ENCODE assay signal across 25 mouse cellular contexts in genomic region chr13:45859081-45859709, GRCm38 (mm10).
DNase-seq lines count a peak whose midpoint lies in the region; ATAC-seq and TF ChIP-seq lines count a peak whose summit lies in the region.
"Had no signal": no experiment of that assay in that cellular context is flagged by ENCODE, and none has a peak within 500 bp of the region (broad histone marks: within the 10 kb centered on the region; RNA-seq: fewer than 3 reads in every experiment).

No protein-coding gene starts in this region.

- no peaks in the 10 kb centered on the region for H3K9me3 ChIP-seq in midbrain, embryonic 13.5 days
- H3K9me3 ChIP-seq in midbrain, embryonic 10.5 days (replicated peaks) = no peaks in the 10 kb centered on the region
- H3K9me3 ChIP-seq in liver, embryonic 14.5 days (ENCODE audit: control insufficient read depth, low read length) = no peaks in the 10 kb centered on the region
- H3K9me3 ChIP-seq: embryonic facial prominence, embryonic 12.5 days; forebrain, embryonic 12.5 days; heart, embryonic 13.5 days; intestine, embryonic 15.5 days; limb, embryonic 10.5 days had no signal

- intact Hi-C loops in gastrocnemius, postnatal 14 days (cut with DNase I; ENCODE audit: low total_unique reads) = no loop called here

- 0 out of 2 replicates have a peak overlapping the region, but pooled peaks have one; percentile 14 for H3K27ac ChIP-seq in midbrain, embryonic 13.5 days
- H3K27ac ChIP-seq in midbrain, embryonic 10.5 days (replicated peaks) = no peak overlapping the region
- no peak overlapping the region for H3K27ac ChIP-seq in liver, adult 2 months (replicated peaks; ENCODE audit: insufficient read depth, low read depth, low read length)
- H3K27ac ChIP-seq in liver, embryonic 14.5 days = no peak overlapping the region; the same call in 1 of the 2 replicates
- H3K27ac ChIP-seq: embryonic facial prominence, embryonic 12.5 days; forebrain, embryonic 12.5 days; heart, adult 2 months; heart, embryonic 13.5 days; intestine, embryonic 15.5 days; limb, embryonic 10.5 days; stomach, postnatal 0 days had no signal

- H3K4me1 ChIP-seq in midbrain, embryonic 13.5 days (replicated peaks) = peaks cover 21% of the 10 kb centered on the region
- H3K4me1 ChIP-seq in midbrain, embryonic 10.5 days = peaks cover 28% of the 10 kb centered on the region
- H3K4me1 ChIP-seq in liver, adult 2 months (ENCODE audit: control insufficient read depth, insufficient read depth, low read length) = peaks cover 2% of the 10 kb centered on the region; the same call in 1 of the 2 replicates
- H3K4me1 ChIP-seq in liver, embryonic 14.5 days (replicated peaks; ENCODE audit: control insufficient read depth in 2 of 2, insufficient read depth in 2 of 2, low read length in 1 of 2) = peaks cover 9 to 28% of the 10 kb centered on the region in 2 experiments
- H3K4me1 ChIP-seq: embryonic facial prominence, embryonic 12.5 days had no signal

- H3K4me2 ChIP-seq in midbrain, embryonic 13.5 days (replicated peaks) = no peak overlapping the region
- no peak overlapping the region for H3K4me2 ChIP-seq in liver, embryonic 14.5 days (ENCODE audit: low read depth)
- H3K4me2 ChIP-seq: embryonic facial prominence, embryonic 12.5 days; forebrain, embryonic 12.5 days; heart, embryonic 13.5 days; intestine, embryonic 15.5 days had no signal

- no peak overlapping the region for H3K9ac ChIP-seq in midbrain, embryonic 13.5 days (replicated peaks)
- H3K9ac ChIP-seq in liver, adult 2 months (ENCODE audit: low read depth, low read length) = no peak overlapping the region
- no peak overlapping the region for H3K9ac ChIP-seq in liver, embryonic 14.5 days (replicated peaks)
- H3K9ac ChIP-seq: embryonic facial prominence, embryonic 12.5 days; forebrain, embryonic 12.5 days; heart, embryonic 13.5 days; intestine, embryonic 15.5 days had no signal

- H3K4me3 ChIP-seq in midbrain, embryonic 13.5 days (replicated peaks) = no peak overlapping the region
- H3K4me3 ChIP-seq in midbrain, embryonic 10.5 days = no peak overlapping the region
- no peak overlapping the region for H3K4me3 ChIP-seq in liver, adult 2 months (ENCODE audit: insufficient read depth, low read depth, low read length)
- H3K4me3 ChIP-seq in liver, embryonic 14.5 days (ENCODE audit: insufficient read depth in 1 of 2, low read depth in 2 of 2, low read length in 2 of 2) = no peak overlapping the region
- H3K4me3 ChIP-seq: embryonic facial prominence, embryonic 12.5 days; forebrain, embryonic 12.5 days; heart, adult 2 months; heart, embryonic 13.5 days; intestine, embryonic 15.5 days; limb, embryonic 10.5 days had no signal

- no peak for DNase-seq in midbrain, embryonic 10.5 days (ENCODE audit: low spot score)
- DNase-seq in liver, adult 2 months (ENCODE audit: extremely low read depth, low read depth, low spot score) = peak; percentile 22
- peak in 1 of 3 experiments; percentile 20 for DNase-seq in liver, embryonic 14.5 days (ENCODE audit: low read depth in 3 of 3, low spot score in 3 of 3)
- DNase-seq in frontal cortex, postnatal 25 days (ENCODE audit: low spot score in 2 of 2) = no peak
- DNase-seq in T-cell, adult 2 months (ENCODE audit: low spot score) = no peak
- DNase-seq in gastrocnemius, postnatal 14 days = no peak
- DNase-seq: adrenal gland, postnatal 10 days; cerebellum, adult 2 months; cerebellum, postnatal 25 days; gastrocnemius, postnatal 25 days; heart, adult 2 months; heart, postnatal 14 days; kidney, adult 8-10 months; kidney, postnatal 10 days; lung, adult 18-20 months; lung, postnatal 10 days; right cerebral cortex, postnatal 14 days; thymus, adult 2 months had no signal

- no peaks in the 10 kb centered on the region for H3K36me3 ChIP-seq in midbrain, embryonic 13.5 days
- H3K36me3 ChIP-seq in midbrain, embryonic 10.5 days = no peaks in the 10 kb centered on the region
- H3K36me3 ChIP-seq in liver, adult 2 months (ENCODE audit: control insufficient read depth, insufficient read depth, low read length) = no peaks in the 10 kb centered on the region
- H3K36me3 ChIP-seq in liver, embryonic 14.5 days (replicated peaks; ENCODE audit: control insufficient read depth, insufficient read depth, low read depth) = no peaks in the 10 kb centered on the region
- H3K36me3 ChIP-seq: embryonic facial prominence, embryonic 12.5 days; forebrain, embryonic 12.5 days; heart, embryonic 13.5 days; intestine, embryonic 15.5 days; limb, embryonic 10.5 days had no signal

- no peak for TF ChIP-seq POLR2A in liver, adult 2 months (IDR thresholded peaks at IDR 0.05; ENCODE audit: extremely low read depth, insufficient read depth, low read length)

- TF ChIP-seq CTCF in liver, adult 2 months (IDR thresholded peaks at IDR 0.05; ENCODE audit: low read depth, low read length) = no peak
- TF ChIP-seq CTCF in liver, embryonic 14.5 days (IDR thresholded peaks at IDR 0.05; ENCODE audit: low read depth) = no peak

- ATAC-seq in midbrain, embryonic 13.5 days = 0 out of 2 replicates have a peak, but pooled peaks have one; percentile 37
- peak; percentile 75; the same call in 1 of the 2 replicates for ATAC-seq in liver, embryonic 14.5 days (ENCODE audit: insufficient read depth)
- ATAC-seq: intestine, embryonic 15.5 days had no signal

- peaks cover 37% of the 10 kb centered on the region for H3K27me3 ChIP-seq in midbrain, embryonic 13.5 days
- peaks cover 74% of the 10 kb centered on the region for H3K27me3 ChIP-seq in midbrain, embryonic 10.5 days (ENCODE audit: low read depth, poor library complexity, severe bottlenecking)
- no peaks in the 10 kb centered on the region for H3K27me3 ChIP-seq in liver, adult 2 months (ENCODE audit: control insufficient read depth, insufficient read depth, low read length)
- no peaks in the 10 kb centered on the region for H3K27me3 ChIP-seq in liver, embryonic 14.5 days (ENCODE audit: control insufficient read depth, insufficient read depth, low read length)
- H3K27me3 ChIP-seq: embryonic facial prominence, embryonic 12.5 days; forebrain, embryonic 12.5 days; heart, embryonic 13.5 days; intestine, embryonic 15.5 days had no signal

- peak; percentile 59 for TF ChIP-seq EP300 in liver, embryonic 14.5 days (IDR thresholded peaks at IDR 0.05; ENCODE audit: low read depth)

- WGBS in midbrain, embryonic 13.5 days = 67% methylated on average over 12 of the region's 12 CpGs
- WGBS in midbrain, embryonic 10.5 days = 80% methylated on average over 12 of the region's 12 CpGs
- WGBS in liver, adult 2 months = 53% methylated on average over 12 of the region's 12 CpGs
- 63% methylated on average over 12 of the region's 12 CpGs for WGBS in liver, embryonic 14.5 days (ENCODE audit: insufficient replicate concordance)

- H3K79me2 ChIP-seq in liver, adult 2 months (ENCODE audit: control insufficient read depth, insufficient read depth, low read length) = peaks cover 13% of the 10 kb centered on the region; the same call in 1 of the 2 replicates
